Mouse (Mus musculus) E14TG2a.4 (cell line): Measurements from ENCODE around the gene Plekhg6.

Experiments used
- CTCF ChIP-seq: conservative IDR thresholded peaks from 2 replicates; pipeline ENCODE4 v1.5.1; 2014; ENCODE audit warnings: low read length
- NANOG ChIP-seq: IDR thresholded peaks from 2 replicates; pipeline ENCODE4 v1.6.1; 2014; ENCODE audit warnings: borderline replicate concordance, low read length, mixed read lengths
- POU5F1 ChIP-seq: IDR thresholded peaks from 2 replicates; pipeline ENCODE4 v1.6.1; 2014; ENCODE audit warnings: low read length, borderline replicate concordance

DNA sequence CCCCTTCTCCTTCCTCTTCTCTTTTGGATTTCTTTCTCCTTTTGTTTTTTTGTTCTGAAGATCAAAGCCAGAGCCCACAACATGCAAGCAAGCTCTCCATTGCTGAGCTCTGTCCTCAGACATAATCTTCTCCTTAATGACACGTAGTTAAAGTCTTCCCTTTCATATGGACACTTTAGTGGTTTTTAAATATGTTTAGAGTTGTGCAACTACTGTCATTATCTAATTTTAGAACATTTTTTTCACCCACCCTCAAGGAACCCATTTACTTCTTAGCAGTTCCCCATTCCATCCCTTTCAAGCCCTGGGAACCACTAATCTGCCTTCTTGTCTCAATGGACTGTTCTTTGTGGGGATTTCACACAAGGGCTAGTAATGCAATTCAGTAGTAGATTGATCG lies 46.2 kb downstream of the Plekhg6 start:
- TF ChIP-seq CTCF (no peak), POU5F1 (no peak), NANOG (no peak)
